Mouse (Mus musculus) lung, adult 2 months (tissue): ENCODE data around the gene Nrg4.

Experiments
- CTCF ChIP-seq: fragments of 200-500 bp; IDR thresholded peaks from 2 replicates; pipeline ENCODE4 v1.5.1; 2011; ENCODE audit warnings: mild to moderate bottlenecking, low read length, control low read depth; ENCODE audit not compliant: insufficient read depth
- POLR2A ChIP-seq: fragments of 200-500 bp; IDR thresholded peaks from 2 replicates; pipeline ENCODE4 v1.6.1; 2011; ENCODE audit warnings: low read depth, mild to moderate bottlenecking, control low read depth, low read length, borderline replicate concordance; ENCODE audit errors: extremely low read depth

GRCm38 (mm10) chr9:55360372-55360771, 33.7 kb upstream of the Nrg4 start:
- no peak for TF ChIP-seq POLR2A
- TF ChIP-seq CTCF: no peak
